ENCODE assay signal across 15 mouse cellular contexts in the genomic region with DNA sequence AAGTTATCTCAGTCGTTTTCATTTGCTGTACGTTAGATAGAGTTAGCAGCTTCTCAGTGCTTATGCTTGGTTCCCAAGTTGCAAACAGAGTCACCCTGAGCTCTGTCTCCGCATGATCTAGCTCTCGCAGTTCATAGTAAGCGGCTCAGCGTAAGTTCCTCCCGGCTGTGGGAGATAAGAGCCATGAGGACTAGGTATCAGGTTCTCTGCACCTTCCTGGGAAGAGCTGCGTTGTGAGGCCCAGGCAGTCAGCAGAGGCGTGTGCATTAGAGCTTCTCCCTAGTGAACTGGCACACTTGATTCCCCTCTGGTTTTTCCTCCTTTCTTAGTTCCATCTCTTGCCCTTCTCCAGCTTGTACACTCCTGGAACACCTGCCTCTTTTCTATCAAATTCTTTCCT.
DNase-seq lines count a peak whose midpoint lies in the region; ATAC-seq and TF ChIP-seq lines count a peak whose summit lies in the region.
"Had no signal": no experiment of that assay in that cellular context is flagged by ENCODE, and none has a peak within 500 bp of the region (broad histone marks: within the 10 kb centered on the region; RNA-seq: fewer than 3 reads in every experiment).

No protein-coding gene starts in this region.

- H3K4me3 ChIP-seq in lung, embryonic 15.5 days: no peak overlapping the region
- no peak overlapping the region for H3K4me3 ChIP-seq in stomach, embryonic 15.5 days (replicated peaks)
- H3K4me3 ChIP-seq in forebrain, postnatal 0 days (ENCODE audit: low read depth, low read length): no peak overlapping the region
- H3K4me3 ChIP-seq: hindbrain, embryonic 13.5 days had no signal

- DNase-seq in heart, adult 11 months: peak; percentile 90
- DNase-seq in heart, adult 18-20 months: no peak
- DNase-seq in lung, postnatal 4 days: no peak
- DNase-seq in liver: peak; percentile 87
- no peak for DNase-seq in forebrain, postnatal 0 days
- no peak for DNase-seq in kidney, postnatal 14 days
- DNase-seq: cerebellum, postnatal 25 days; kidney, adult 9 months; layer of hippocampus, adult 9-11 months; lung, postnatal 10 days; thymus, adult 18-20 months had no signal

- H3K27ac ChIP-seq in lung, embryonic 15.5 days: no peak overlapping the region
- H3K27ac ChIP-seq in stomach, embryonic 15.5 days: no peak overlapping the region
- H3K27ac ChIP-seq in forebrain, postnatal 0 days (ENCODE audit: low read depth, low read length): no peak overlapping the region
- H3K27ac ChIP-seq: hindbrain, embryonic 13.5 days had no signal

- no peak for TF ChIP-seq CTCF in forebrain, postnatal 0 days (IDR thresholded peaks at IDR 0.05; ENCODE audit: low read depth)

- H3K9ac ChIP-seq in lung, embryonic 15.5 days: no peak overlapping the region
- H3K9ac ChIP-seq in stomach, embryonic 15.5 days: no peak overlapping the region
- no peak overlapping the region for H3K9ac ChIP-seq in forebrain, postnatal 0 days
- H3K9ac ChIP-seq: hindbrain, embryonic 13.5 days had no signal

- no peaks in the 10 kb centered on the region for H3K27me3 ChIP-seq in lung, embryonic 15.5 days
- H3K27me3 ChIP-seq in stomach, embryonic 15.5 days (replicated peaks): no peaks in the 10 kb centered on the region
- no peaks in the 10 kb centered on the region for H3K27me3 ChIP-seq in forebrain, postnatal 0 days (ENCODE audit: insufficient read depth, low read length)
- H3K27me3 ChIP-seq: hindbrain, embryonic 13.5 days had no signal

- ATAC-seq in lung, embryonic 15.5 days (ENCODE audit: borderline replicate concordance, extremely low read depth, low FRiP score, low TSS enrichment): peak; percentile 52; the same call in 1 of the 2 replicates
- peak; percentile 98 for ATAC-seq in stomach, embryonic 15.5 days (ENCODE audit: insufficient read depth, low FRiP score, low read depth)
- ATAC-seq in forebrain, postnatal 0 days: no peak
- ATAC-seq: activated CD4-positive, CD25-positive, alpha-beta regulatory T cell, adult 4 months had no signal

- 31% methylated on average over 9 of the region's 9 CpGs for WGBS in lung, embryonic 15.5 days
- WGBS in stomach, embryonic 15.5 days: 45% methylated on average over 9 of the region's 9 CpGs
- WGBS in forebrain, postnatal 0 days: 84% methylated on average over 9 of the region's 9 CpGs

- no peaks in the 10 kb centered on the region for H3K36me3 ChIP-seq in lung, embryonic 15.5 days
- H3K36me3 ChIP-seq in stomach, embryonic 15.5 days: peaks cover 3% of the 10 kb centered on the region; the same call in 1 of the 2 replicates
- H3K36me3 ChIP-seq in forebrain, postnatal 0 days (ENCODE audit: insufficient read depth): no peaks in the 10 kb centered on the region
- H3K36me3 ChIP-seq: hindbrain, embryonic 13.5 days had no signal

- no peaks in the 10 kb centered on the region for H3K9me3 ChIP-seq in lung, embryonic 15.5 days
- no peaks in the 10 kb centered on the region for H3K9me3 ChIP-seq in stomach, embryonic 15.5 days
- H3K9me3 ChIP-seq in forebrain, postnatal 0 days (ENCODE audit: low read length): no peaks in the 10 kb centered on the region
- H3K9me3 ChIP-seq: hindbrain, embryonic 13.5 days had no signal

- no peak overlapping the region for H3K4me2 ChIP-seq in lung, embryonic 15.5 days
- no peak overlapping the region for H3K4me2 ChIP-seq in stomach, embryonic 15.5 days
- no peak overlapping the region for H3K4me2 ChIP-seq in forebrain, postnatal 0 days (ENCODE audit: low read depth)
- H3K4me2 ChIP-seq: hindbrain, embryonic 13.5 days had no signal

- H3K4me1 ChIP-seq in lung, embryonic 15.5 days: peaks cover 35% of the 10 kb centered on the region
- H3K4me1 ChIP-seq in stomach, embryonic 15.5 days: 0 out of 2 replicates have a peak, but pooled peaks cover 6% of the 10 kb centered on the region
- no peaks in the 10 kb centered on the region for H3K4me1 ChIP-seq in forebrain, postnatal 0 days (ENCODE audit: insufficient read depth)

Comparison
In these comparisons a context has a peak if more than half of its experiments do, and no peak if none do; other contexts are left out.
1. DNase-seq: peak in heart, adult 11 months (single experiment) and liver (single experiment); none in heart, adult 18-20 months (0 of 2), lung, postnatal 4 days (0 of 2), forebrain, postnatal 0 days (single experiment) and kidney, postnatal 14 days (single experiment).